Mouse (Mus musculus) kidney, embryonic 16.5 days (tissue): ENCODE measurements around the gene Zfp446. TPM values are rescaled to one million over a fixed set of nuclear protein-coding genes. Genes with fewer than 3 reads are reported as not detected.
A peak's percentile ranks its signal among the peaks of the same experiment; 100 is the strongest.

Experiments
- ATAC-seq: fragments of 200-750 bp; cut with Nextera tagmentation; 2 replicates; pipeline ENCODE4 v1.8.0; 2017; ENCODE audit warnings: moderate TSS enrichment; ENCODE audit not compliant: low FRiP score, low TSS enrichment
- H3K27ac ChIP-seq: fragments of 300-500 bp; sonication (generic); 2 replicates; pipeline ENCODE4 v1.5.1; 2014; ENCODE audit warnings: low read length
- H3K27me3 ChIP-seq: fragments of 300-500 bp; sonication (generic); 2 replicates; pipeline ENCODE4 v1.6.1; 2014; ENCODE audit warnings: low read length, control low read depth, mixed read lengths; ENCODE audit not compliant: insufficient read depth
- H3K36me3 ChIP-seq: fragments of 300-500 bp; sonication (generic); 2 replicates; pipeline ENCODE4 v1.6.1; 2014; ENCODE audit warnings: low read length, control low read depth, mixed read lengths; ENCODE audit not compliant: insufficient read depth
- H3K4me1 ChIP-seq: fragments of 300-500 bp; sonication (generic); 2 replicates; pipeline ENCODE4 v1.6.1; 2014; ENCODE audit warnings: low read length, control low read depth, mixed read lengths; ENCODE audit not compliant: insufficient read depth
- H3K4me2 ChIP-seq: fragments of 300-500 bp; sonication (generic); replicated peaks from 2 replicates; pipeline ENCODE4 v1.6.1; 2014; ENCODE audit warnings: low read depth, low read length
- H3K4me3 ChIP-seq: fragments of 300-500 bp; sonication (generic); 2 replicates; pipeline ENCODE4 v1.5.1; 2014; ENCODE audit warnings: mild to moderate bottlenecking, low read length
- H3K9ac ChIP-seq: fragments of 300-500 bp; sonication (generic); replicated peaks from 2 replicates; pipeline ENCODE4 v1.6.1; 2014; ENCODE audit warnings: low read length
- H3K9me3 ChIP-seq: fragments of 300-500 bp; sonication (generic); 2 replicates; pipeline ENCODE4 v1.6.1; 2016; ENCODE audit warnings: low read length, control low read depth
- WGBS: fragments of 180-500 bp; shearing (Covaris S2); extraction: QIAGEN DNeasy Blood & Tissue Kit; methylation state at CpG from one replicate; pipeline ENCODE4 v1.1.7; 2014; 5-methylcytosine and 5-hydroxymethylcytosine counted together
- polyA plus RNA-seq: library from polyadenylated mRNA; unstranded; fragments of >200 nt; fragmentation: Nextera tagmentation; extraction: Ambion mirVana; gene quantifications from 2 replicates; pipeline ENCODE4 v1.2.1, GENCODE M21; 2015

Gene Zfp446
- polyA plus RNA-seq, 1 experiment from 2014 or later: 12.4 TPM

GRCm38 (mm10) chr7:13001584-13001983 lies 23.9 kb downstream of the Zfp446 start:
- Histone ChIP-seq H3K27me3 (no peaks in the 10 kb centered on the region), H3K27ac (no peak overlapping the region), H3K9me3 (no peaks in the 10 kb centered on the region), H3K4me1 (0 out of 2 replicates have a peak, but pooled peaks cover under 1% of the 10 kb centered on the region), H3K9ac (no peak overlapping the region), H3K36me3 (peaks cover 16% of the 10 kb centered on the region), H3K4me2 (no peak overlapping the region), H3K4me3 (no peak overlapping the region)
- ATAC-seq: no peak
- 79% methylated on average over 1 of the region's 1 CpGs for WGBS

DNA sequence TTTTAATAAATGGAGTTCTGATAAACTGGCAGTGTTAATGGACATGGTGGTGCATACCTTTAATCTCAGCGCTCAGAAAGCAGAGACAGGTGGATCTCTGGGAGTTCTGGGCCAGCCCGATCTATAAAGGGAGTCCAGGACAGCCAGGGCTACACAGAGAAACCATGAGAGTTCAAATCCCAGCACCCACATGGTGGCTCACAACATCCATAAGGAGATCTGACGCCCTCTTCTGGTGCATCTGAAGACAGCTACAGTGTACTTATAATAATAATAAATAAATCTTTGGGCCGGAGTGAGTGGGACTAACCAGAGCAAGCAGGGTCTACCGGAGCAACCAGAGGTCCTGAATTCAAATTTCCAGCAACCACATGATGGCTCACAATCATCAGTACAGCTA lies 25.7 kb downstream of the Zfp446 start:
- Histone ChIP-seq H3K4me1 (peaks cover 18% of the 10 kb centered on the region), H3K9me3 (no peaks in the 10 kb centered on the region), H3K27ac (no peak overlapping the region), H3K9ac (no peak overlapping the region), H3K36me3 (peaks cover 28% of the 10 kb centered on the region), H3K27me3 (no peaks in the 10 kb centered on the region), H3K4me3 (no peak overlapping the region), H3K4me2 (no peak overlapping the region)
- WGBS: 83% methylated on average over 5 of the region's 5 CpGs
- no peak for ATAC-seq

GRCm38 (mm10) chr7:13006011-13006410 lies 28.4 kb downstream of the Zfp446 start:
- Histone ChIP-seq H3K27me3 (no peaks in the 10 kb centered on the region), H3K4me1 (peaks cover 31% of the 10 kb centered on the region), H3K9me3 (no peaks in the 10 kb centered on the region), H3K9ac (no peak overlapping the region), H3K27ac (no peak overlapping the region), H3K4me2 (no peak overlapping the region), H3K4me3 (no peak overlapping the region), H3K36me3 (peaks cover 28% of the 10 kb centered on the region)
- ATAC-seq: no peak
- 91% methylated on average over 17 of the region's 17 CpGs for WGBS

DNA sequence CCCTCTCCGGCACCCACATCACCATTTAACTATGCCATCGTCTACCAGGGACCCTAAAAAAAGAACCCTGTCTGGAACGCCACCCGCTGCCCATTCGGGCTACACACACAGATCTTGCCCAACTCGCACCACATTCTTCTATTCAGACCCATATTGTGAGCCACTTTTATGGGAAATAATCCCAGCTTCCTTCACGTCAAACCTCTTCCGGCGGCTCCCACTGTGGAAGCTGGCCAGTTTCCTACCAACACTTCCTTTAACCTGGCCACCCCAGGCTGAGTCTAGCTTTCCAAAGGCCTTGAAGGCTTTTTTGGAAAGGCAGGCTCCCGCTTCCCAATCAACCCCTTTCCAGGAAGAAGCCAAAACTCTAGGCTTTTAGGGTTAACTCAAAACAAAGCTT lies 28.9 kb downstream of the Zfp446 start:
- H3K27ac ChIP-seq: 0 out of 2 replicates have a peak overlapping the region, but pooled peaks have one; percentile 0
- H3K9me3 ChIP-seq: no peaks in the 10 kb centered on the region
- H3K9ac ChIP-seq: no peak overlapping the region
- peaks cover 31% of the 10 kb centered on the region for H3K4me1 ChIP-seq
- no peaks in the 10 kb centered on the region for H3K27me3 ChIP-seq
- H3K4me2 ChIP-seq: no peak overlapping the region; the same call in 1 of the 2 replicates
- no peak overlapping the region for H3K4me3 ChIP-seq
- no peak for ATAC-seq
- H3K36me3 ChIP-seq: peaks cover 28% of the 10 kb centered on the region
- 85% methylated on average over 10 of the region's 10 CpGs for WGBS

GRCm38 (mm10) chr7:13007341-13008092 lies 29.9 kb downstream of the Zfp446 start:
- peak overlapping the region; percentile 94 for H3K9ac ChIP-seq
- WGBS: 38% methylated on average over 53 of the region's 57 CpGs

GRCm38 (mm10) chr7:13009143-13010004 lies 31.7 kb downstream of the Zfp446 start:
- peak overlapping the region; percentile 66 for H3K4me2 ChIP-seq
- peaks cover 31% of the 10 kb centered on the region for H3K4me1 ChIP-seq
- no peaks in the 10 kb centered on the region for H3K27me3 ChIP-seq
- peaks cover 28% of the 10 kb centered on the region for H3K36me3 ChIP-seq
- WGBS: 0% methylated on average over 42 of the region's 42 CpGs
- peak overlapping the region; percentile 99 for H3K27ac ChIP-seq
- H3K4me3 ChIP-seq: peak overlapping the region; percentile 77
- no peaks in the 10 kb centered on the region for H3K9me3 ChIP-seq
- H3K9ac ChIP-seq: peak overlapping the region; percentile 94
- ATAC-seq: peak; percentile 93

More at GRCm38 (mm10) chr7:13007341-13008092, 29.9 kb downstream of the Zfp446 start:
- peaks cover 28% of the 10 kb centered on the region for H3K36me3 ChIP-seq
- no peak overlapping the region for H3K27ac ChIP-seq
- peak overlapping the region; percentile 41 for H3K4me2 ChIP-seq
- ATAC-seq: no peak
- peak overlapping the region; percentile 27 for H3K4me3 ChIP-seq
- no peaks in the 10 kb centered on the region for H3K9me3 ChIP-seq
- H3K27me3 ChIP-seq: no peaks in the 10 kb centered on the region
- H3K4me1 ChIP-seq: peaks cover 31% of the 10 kb centered on the region

DNA sequence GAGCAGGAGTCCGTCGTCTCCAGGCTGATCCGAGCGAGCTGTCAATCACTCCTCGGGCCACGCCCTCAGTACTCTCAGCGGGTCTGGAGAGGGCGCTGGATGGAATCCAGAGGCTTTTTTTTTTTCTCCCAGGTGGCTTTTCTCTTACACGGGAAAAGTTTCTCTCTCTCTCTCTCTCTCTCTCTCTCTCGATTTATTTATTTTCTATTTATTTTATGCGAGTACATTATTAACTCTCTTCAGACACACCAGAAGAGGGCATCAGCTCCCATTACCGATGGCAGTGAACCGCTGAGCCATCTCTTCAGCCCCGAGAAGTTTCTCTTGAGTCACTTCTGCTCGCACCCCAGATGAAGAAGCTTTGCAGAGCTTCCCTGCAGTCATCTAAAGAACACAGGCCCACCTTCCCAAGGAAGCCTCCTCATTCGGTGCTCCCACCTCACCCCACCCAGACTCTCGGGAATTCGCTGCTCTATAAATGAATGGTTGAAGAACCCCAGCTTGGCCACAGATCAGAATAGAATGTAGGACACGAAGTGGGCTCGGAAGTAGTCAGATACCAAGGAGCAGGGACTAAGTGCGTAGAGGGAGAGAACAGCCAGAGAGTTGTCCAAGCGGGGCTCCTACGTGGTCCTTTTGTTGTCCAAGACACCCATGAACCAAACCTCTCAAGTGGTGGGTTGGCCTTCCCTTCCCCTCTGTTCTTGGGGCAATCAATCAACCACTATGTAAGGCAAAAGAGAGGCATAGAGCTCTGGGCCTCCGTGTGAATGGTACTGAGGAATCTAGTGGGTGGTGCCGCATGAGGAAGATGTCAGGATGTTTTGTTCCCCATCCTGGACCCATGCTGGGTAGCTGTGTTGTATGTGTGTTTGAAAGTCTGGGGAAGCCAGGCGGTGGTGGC lies 32.6 kb downstream of the Zfp446 start, which contains the start of gene Zbtb45:
TSS of gene Zbtb45 (minus strand) at position 30 of the 904 bp plus-strand sequence.
- H3K27ac ChIP-seq: peak within 1 kb of the TSS; percentile 99
- no peaks in the 10 kb centered on the region for H3K9me3 ChIP-seq
- H3K36me3 ChIP-seq: peaks cover 23% of the 10 kb centered on the region
- H3K4me1 ChIP-seq: peaks cover 31% of the 10 kb centered on the region
- no peak for ATAC-seq
- H3K4me2 ChIP-seq: peak within 1 kb of the TSS; percentile 66
- no peaks in the 10 kb centered on the region for H3K27me3 ChIP-seq
- peak within 1 kb of the TSS; percentile 77 for H3K4me3 ChIP-seq
- 12% methylated on average over 26 of the region's 26 CpGs for WGBS
- H3K9ac ChIP-seq: peak within 1 kb of the TSS; percentile 94

DNA sequence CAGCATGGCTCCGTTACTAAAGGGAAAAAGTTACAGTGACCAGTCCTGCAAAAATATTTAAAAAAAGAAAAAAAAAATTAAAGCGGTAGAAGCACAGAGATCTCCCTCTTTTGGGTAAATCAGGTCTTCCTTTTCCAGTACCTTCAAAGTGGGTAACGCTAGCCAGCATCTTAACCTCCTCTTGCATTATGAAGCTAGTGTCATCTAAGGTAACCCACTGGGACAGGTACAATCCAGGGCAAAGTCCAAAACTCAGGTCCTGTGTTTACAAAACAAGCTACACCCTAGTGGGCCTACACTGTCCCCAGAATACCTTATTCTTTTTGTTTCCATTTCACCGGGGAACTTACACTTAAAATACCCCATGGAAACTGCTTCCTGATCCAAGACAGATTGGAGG lies 36.0 kb downstream of the Zfp446 start:
- Histone ChIP-seq H3K4me2 (no peak overlapping the region), H3K27me3 (no peaks in the 10 kb centered on the region), H3K9me3 (no peaks in the 10 kb centered on the region), H3K27ac (no peak overlapping the region), H3K9ac (no peak overlapping the region), H3K36me3 (no peaks in the 10 kb centered on the region), H3K4me3 (no peak overlapping the region), H3K4me1 (peaks cover 10% of the 10 kb centered on the region)
- WGBS: 60% methylated on average over 4 of the region's 4 CpGs
- ATAC-seq: no peak

- H3K27me3 ChIP-seq: no peaks in the 10 kb centered on the region
- 40% methylated on average over 6 of the region's 6 CpGs for WGBS
- no peak for ATAC-seq
Observed at GRCm38 (mm10) chr7:13014275-13014839, 36.7 kb downstream of the Zfp446 start.

More at GRCm38 (mm10) chr7:13014275-13014839, 36.7 kb downstream of the Zfp446 start:
- no peak overlapping the region for H3K4me3 ChIP-seq
- no peak overlapping the region for H3K9ac ChIP-seq
- H3K4me2 ChIP-seq: no peak overlapping the region
- H3K27ac ChIP-seq: no peak overlapping the region
- no peaks in the 10 kb centered on the region for H3K36me3 ChIP-seq
- peaks cover 6% of the 10 kb centered on the region; the same call in 1 of the 2 replicates for H3K4me1 ChIP-seq
- H3K9me3 ChIP-seq: no peaks in the 10 kb centered on the region
